Mouse (Mus musculus): ENCODE results near the gene Klk14.

DNA sequence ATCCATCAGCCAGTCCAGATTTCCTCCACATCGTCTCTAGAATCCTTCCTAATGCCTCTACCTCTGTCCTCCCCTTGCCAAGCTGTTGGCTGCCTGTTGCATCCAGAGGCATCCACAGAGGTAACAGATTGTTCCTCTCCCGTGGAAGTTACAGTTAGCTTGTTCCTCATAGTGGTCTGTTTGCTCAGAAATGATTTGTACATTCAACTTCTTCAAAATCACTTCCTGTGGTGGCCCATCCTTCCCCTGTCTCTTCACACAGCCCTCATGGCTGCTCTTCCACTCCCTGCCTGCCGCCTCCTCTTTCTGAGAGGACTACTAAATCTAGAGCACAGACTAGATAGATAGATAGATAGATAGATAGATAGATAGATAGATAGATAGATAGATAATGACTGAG is 35.7 kb upstream of the Klk14 start:
- no peak for TF ChIP-seq POLR2A (IDR thresholded peaks at IDR 0.05; ENCODE audit: borderline replicate concordance, extremely low read depth, insufficient read depth, insufficient read length, poor library complexity, severe bottlenecking)
- no peak for TF ChIP-seq CTCF (IDR thresholded peaks at IDR 0.05; ENCODE audit: borderline replicate concordance, extremely low read depth, insufficient read depth, insufficient read length)
